Mouse (Mus musculus) forebrain, embryonic 13.5 days (tissue): Measurements from ENCODE around the gene Trappc2l. TPM values are rescaled to one million over a fixed set of nuclear protein-coding genes. Genes with fewer than 3 reads are reported as not detected.

Source experiments
- ATAC-seq: fragments of 200-750 bp; cut with Nextera tagmentation; 2 replicates; pipeline ENCODE4 v1.8.0; 2017
- H3K27ac ChIP-seq: fragments of 300-500 bp; sonication (generic); 2 replicates; pipeline ENCODE4 v1.5.1; 2015; ENCODE audit warnings: inconsistent platforms, mild to moderate bottlenecking, moderate library complexity
- H3K27me3 ChIP-seq: fragments of 300-500 bp; sonication (generic); 2 replicates; pipeline ENCODE4 v1.6.1; 2015; ENCODE audit warnings: mild to moderate bottlenecking, inconsistent platforms
- H3K36me3 ChIP-seq: fragments of 300-500 bp; sonication (generic); 2 replicates; pipeline ENCODE4 v1.6.1; 2015; ENCODE audit warnings: mild to moderate bottlenecking, inconsistent platforms; ENCODE audit not compliant: poor library complexity, severe bottlenecking
- H3K4me1 ChIP-seq: fragments of 300-500 bp; sonication (generic); 2 replicates; pipeline ENCODE4 v1.6.1; 2015; ENCODE audit warnings: inconsistent platforms
- H3K4me2 ChIP-seq: fragments of 300-500 bp; sonication (generic); 2 replicates; pipeline ENCODE4 v1.6.1; 2015; ENCODE audit warnings: inconsistent platforms, mild to moderate bottlenecking, moderate library complexity
- H3K4me3 ChIP-seq: fragments of 300-500 bp; sonication (generic); 2 replicates; pipeline ENCODE4 v1.5.1; 2015; ENCODE audit warnings: mild to moderate bottlenecking, inconsistent platforms
- H3K9ac ChIP-seq: fragments of 300-500 bp; sonication (generic); 2 replicates; pipeline ENCODE4 v1.6.1; 2015; ENCODE audit warnings: mild to moderate bottlenecking, inconsistent platforms
- H3K9me3 ChIP-seq: fragments of 300-500 bp; sonication (generic); replicated peaks from 2 replicates; pipeline ENCODE4 v1.6.1; 2016; ENCODE audit warnings: inconsistent platforms
- WGBS: fragments of 180-500 bp; shearing (Covaris S2); methylation state at CpG from one replicate; pipeline ENCODE4 v1.1.7; 2015; 5-methylcytosine and 5-hydroxymethylcytosine counted together
- polyA plus RNA-seq: library from polyadenylated mRNA; unstranded; fragments of >200 nt; fragmentation: Nextera tagmentation; extraction: Ambion mirVana; gene quantifications from 2 replicates; pipeline ENCODE4 v1.2.1, GENCODE M21; 2015

Gene Trappc2l
- polyA plus RNA-seq, 1 experiment from 2014 or later, result 69.3 TPM

DNA sequence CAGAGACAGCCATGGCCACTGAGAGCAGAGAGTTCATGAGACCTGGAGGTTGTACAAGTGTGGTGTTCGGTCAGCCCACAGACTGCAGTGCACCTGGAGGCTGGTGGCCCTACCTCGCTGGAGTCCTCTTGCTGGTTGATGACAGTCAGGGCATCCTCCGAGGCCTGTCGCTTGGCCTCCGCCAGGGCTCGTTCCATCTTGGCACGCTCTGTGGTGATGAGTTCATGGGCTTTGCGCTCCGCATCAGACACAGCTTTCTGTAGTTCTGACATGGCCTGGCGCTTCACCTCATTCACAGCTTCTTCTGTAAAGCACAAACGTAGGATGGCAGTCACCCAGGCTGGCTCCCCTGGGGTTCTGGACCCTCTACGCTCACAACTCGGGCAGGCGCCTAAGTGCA, 21.8 kb downstream of the Trappc2l start:
- no peak overlapping the region for H3K27ac ChIP-seq
- no peak overlapping the region for H3K9ac ChIP-seq
- peaks cover 14% of the 10 kb centered on the region; the same call in 1 of the 2 replicates for H3K27me3 ChIP-seq
- H3K4me1 ChIP-seq, result peaks cover 12% of the 10 kb centered on the region; the same call in 1 of the 2 replicates
- no peak for ATAC-seq
- no peak overlapping the region for H3K4me2 ChIP-seq
- no peaks in the 10 kb centered on the region for H3K9me3 ChIP-seq
- 91% methylated on average over 14 of the region's 14 CpGs for WGBS
- no peak overlapping the region for H3K4me3 ChIP-seq
- peaks cover 77% of the 10 kb centered on the region for H3K36me3 ChIP-seq

DNA sequence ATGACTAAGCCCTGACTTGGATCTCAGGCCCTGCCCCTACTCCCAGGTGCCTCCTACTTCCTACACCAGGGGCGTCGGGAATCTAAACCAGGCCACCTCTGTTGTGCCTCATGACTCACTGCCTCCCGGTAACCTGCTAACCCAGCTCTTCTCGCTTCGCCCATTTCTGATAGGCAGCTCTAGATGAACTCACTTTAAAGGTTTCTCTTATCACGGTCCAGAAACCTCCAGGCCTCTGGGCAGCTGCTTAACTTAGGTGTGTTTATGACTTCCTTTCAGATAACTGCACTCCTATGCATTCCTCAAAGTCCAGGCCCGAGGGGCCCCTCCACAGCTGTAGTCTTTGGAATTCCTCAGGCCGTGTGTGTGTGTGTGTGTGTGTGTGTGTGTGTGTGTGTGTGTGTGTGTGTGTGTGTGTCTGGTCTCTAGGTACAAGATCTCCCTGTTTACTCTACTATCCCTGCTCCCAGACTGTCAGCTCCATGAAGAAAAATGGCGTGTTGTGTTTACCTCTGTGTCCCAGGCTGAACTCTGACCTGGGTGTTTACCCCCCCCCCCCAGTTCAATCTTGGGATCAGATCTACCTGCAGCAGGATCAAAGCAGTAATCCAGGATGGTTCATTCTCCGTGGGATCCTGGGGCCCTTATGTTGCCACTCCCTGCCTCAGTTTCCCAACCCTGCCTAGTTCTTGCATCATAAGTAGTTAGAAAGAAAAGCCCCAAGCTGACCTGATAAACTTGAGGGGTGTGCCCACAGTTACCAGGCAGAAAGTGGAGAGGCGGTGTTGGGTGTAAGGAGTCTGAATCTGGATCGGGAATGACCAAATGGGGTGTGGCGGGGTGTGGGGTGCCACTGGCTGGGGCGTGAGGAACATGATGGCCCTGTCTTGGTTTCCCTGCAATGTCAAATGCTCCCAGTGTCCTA, 24.7 kb downstream of the Trappc2l start:
- Histone ChIP-seq H3K9ac (no peak overlapping the region), H3K27me3 (no peaks in the 10 kb centered on the region; the same call in 1 of the 2 replicates), H3K4me2 (no peak overlapping the region), H3K4me3 (no peak overlapping the region), H3K9me3 (no peaks in the 10 kb centered on the region), H3K4me1 (peaks cover 30% of the 10 kb centered on the region), H3K36me3 (peaks cover 78% of the 10 kb centered on the region), H3K27ac (no peak overlapping the region)
- 82% methylated on average over 14 of the region's 14 CpGs for WGBS
- ATAC-seq, result no peak

DNA sequence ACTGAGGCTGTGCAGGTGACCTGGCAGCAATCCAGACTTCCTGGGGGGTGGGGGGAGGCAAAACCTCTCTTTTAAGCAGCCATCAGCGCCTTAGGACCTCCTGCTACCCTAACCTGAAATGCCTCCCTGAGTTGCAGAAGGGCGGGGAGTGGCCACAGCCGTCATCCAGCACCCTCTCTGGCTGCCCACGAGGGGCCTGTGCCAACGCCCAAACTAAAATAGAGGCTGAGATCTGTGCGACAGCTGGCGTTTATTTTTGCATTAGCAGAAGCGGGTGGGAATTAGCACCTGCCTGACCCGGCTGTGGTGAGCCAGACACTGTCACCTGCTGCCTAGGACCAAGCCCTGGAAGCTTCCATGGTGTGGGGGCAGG, 25.3 kb downstream of the Trappc2l start:
- Histone ChIP-seq H3K9ac (no peak overlapping the region), H3K4me3 (no peak overlapping the region), H3K27me3 (no peaks in the 10 kb centered on the region; the same call in 1 of the 2 replicates), H3K27ac (no peak overlapping the region), H3K9me3 (no peaks in the 10 kb centered on the region), H3K36me3 (peaks cover 79% of the 10 kb centered on the region), H3K4me1 (peaks cover 31% of the 10 kb centered on the region), H3K4me2 (no peak overlapping the region)
- WGBS, result 65% methylated on average over 9 of the region's 9 CpGs
- ATAC-seq, result no peak

DNA sequence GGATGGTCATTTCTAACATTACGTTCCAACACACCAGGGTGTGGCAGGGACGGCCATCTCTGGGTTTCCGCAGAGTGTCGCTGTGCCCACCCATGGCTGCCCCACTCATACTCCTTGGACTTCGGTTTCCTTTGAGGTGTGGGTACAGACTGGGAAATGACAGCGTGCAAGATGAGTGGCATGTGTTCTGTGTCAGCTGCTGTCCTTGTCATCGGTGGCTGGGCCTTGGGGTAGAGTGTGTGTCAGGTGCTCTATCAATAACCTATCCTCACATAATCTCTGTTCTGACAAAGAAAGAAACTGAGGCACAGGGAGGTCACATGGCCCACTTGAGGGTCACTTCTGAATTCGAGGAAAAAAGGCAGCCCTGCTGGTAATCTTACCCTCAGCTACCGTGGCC, 25.8 kb downstream of the Trappc2l start:
- H3K27me3 ChIP-seq, result no peaks in the 10 kb centered on the region; the same call in 1 of the 2 replicates
- no peak overlapping the region for H3K9ac ChIP-seq
- H3K9me3 ChIP-seq, result no peaks in the 10 kb centered on the region
- H3K27ac ChIP-seq, result no peak overlapping the region
- WGBS, result 89% methylated on average over 9 of the region's 9 CpGs
- H3K4me3 ChIP-seq, result no peak overlapping the region
- H3K4me1 ChIP-seq, result peaks cover 31% of the 10 kb centered on the region
- peaks cover 76% of the 10 kb centered on the region for H3K36me3 ChIP-seq
- H3K4me2 ChIP-seq, result no peak overlapping the region
- no peak for ATAC-seq

DNA sequence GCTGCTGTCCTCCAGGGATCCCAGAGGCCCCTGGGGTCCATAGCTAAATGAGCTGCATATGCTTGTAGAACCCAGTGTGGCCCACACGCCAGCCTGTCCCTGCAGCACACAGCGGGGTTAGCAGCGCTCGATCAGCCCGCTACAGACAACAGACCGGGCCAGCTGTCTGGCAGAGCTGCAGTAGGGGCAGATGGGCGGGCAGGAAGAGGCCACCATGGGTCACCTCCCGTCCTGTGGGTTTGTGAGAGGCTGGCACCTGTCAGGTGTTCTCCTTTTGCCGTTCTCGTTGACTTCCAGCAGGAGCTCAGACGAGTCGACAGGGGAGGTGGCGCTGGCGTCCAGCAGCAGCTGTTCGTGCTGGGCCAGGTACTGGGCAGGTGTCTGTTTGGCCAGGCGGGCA, 27.2 kb downstream of the Trappc2l start:
- ATAC-seq, result no peak
- Histone ChIP-seq H3K27me3 (no peaks in the 10 kb centered on the region; the same call in 1 of the 2 replicates), H3K27ac (0 out of 2 replicates have a peak overlapping the region, but pooled peaks have one; percentile 66), H3K4me1 (peaks cover 31% of the 10 kb centered on the region), H3K9me3 (no peaks in the 10 kb centered on the region), H3K4me3 (no peak overlapping the region), H3K36me3 (peaks cover 72% of the 10 kb centered on the region), H3K4me2 (no peak overlapping the region), H3K9ac (no peak overlapping the region)
- 83% methylated on average over 16 of the region's 16 CpGs for WGBS

DNA sequence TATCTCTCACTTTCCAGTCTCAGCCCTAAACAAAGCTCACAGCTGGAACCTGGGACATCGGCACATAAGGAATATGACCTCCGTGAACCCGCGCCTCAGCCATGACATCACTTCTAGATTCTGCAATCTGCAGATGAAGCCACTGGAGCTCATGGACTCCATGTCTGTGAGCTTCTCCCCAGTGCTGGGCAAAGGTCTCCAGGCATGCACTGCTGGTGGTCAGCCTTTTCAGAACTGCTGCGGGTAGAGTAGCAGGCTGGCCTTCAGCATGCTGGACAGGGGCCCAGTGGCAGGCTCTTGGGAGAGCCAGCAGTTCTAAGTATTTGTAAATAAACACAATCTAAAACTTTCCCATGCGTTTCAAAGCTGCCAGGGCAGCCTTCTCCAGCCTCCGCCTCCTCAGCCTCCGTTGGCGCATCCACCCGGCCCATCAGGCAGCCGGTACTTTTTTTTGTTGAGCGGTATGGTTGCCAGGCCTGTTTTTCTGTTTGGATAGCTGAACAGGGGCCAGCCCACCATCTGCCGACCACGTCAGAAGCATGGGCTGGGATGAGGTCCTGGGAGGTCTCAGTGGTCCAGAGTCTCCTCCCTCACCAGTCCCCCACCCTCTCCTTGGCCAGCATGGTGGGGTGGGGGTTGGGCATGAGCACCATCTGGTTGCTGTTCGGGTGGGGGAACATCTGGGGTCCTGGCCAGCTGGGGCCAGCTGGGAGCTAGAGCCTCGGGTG, 28.2 kb downstream of the Trappc2l start:
- Histone ChIP-seq H3K4me1 (peaks cover 31% of the 10 kb centered on the region), H3K9me3 (no peaks in the 10 kb centered on the region), H3K27ac (peak overlapping the region; percentile 66), H3K9ac (no peak overlapping the region), H3K4me2 (no peak overlapping the region), H3K36me3 (peaks cover 65% of the 10 kb centered on the region), H3K27me3 (no peaks in the 10 kb centered on the region; the same call in 1 of the 2 replicates), H3K4me3 (no peak overlapping the region)
- peak; percentile 54; the same call in 1 of the 2 replicates for ATAC-seq
- 47% methylated on average over 16 of the region's 16 CpGs for WGBS

DNA sequence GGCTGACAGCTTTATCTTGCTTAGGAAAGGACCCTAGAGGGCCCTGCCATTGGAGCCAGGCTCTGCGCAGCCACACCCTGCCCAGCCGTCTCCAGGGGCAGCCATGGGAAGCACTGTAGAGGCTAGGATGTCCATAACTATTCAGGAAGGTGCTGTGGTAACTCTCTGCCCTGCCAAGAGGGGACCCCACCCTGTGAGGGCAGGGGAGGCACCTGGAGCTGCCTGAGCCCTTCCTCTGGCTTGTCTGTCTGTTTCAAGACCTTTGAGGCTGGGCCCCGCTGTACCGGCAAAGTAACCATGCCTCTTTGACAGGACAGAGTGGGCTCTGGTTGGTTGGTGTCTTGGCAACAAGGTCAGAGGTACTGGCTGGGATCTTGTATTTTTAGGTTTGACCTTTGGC, 29.4 kb downstream of the Trappc2l start:
- peaks cover 62% of the 10 kb centered on the region for H3K36me3 ChIP-seq
- WGBS, result 90% methylated on average over 4 of the region's 4 CpGs
- H3K27ac ChIP-seq, result peak overlapping the region; percentile 22; the same call in 1 of the 2 replicates
- H3K4me2 ChIP-seq, result no peak overlapping the region
- no peak overlapping the region for H3K4me3 ChIP-seq
- no peak for ATAC-seq
- no peak overlapping the region for H3K9ac ChIP-seq
- H3K4me1 ChIP-seq, result peaks cover 31% of the 10 kb centered on the region
- H3K27me3 ChIP-seq, result no peaks in the 10 kb centered on the region; the same call in none of the 2 replicates
- no peaks in the 10 kb centered on the region for H3K9me3 ChIP-seq

DNA sequence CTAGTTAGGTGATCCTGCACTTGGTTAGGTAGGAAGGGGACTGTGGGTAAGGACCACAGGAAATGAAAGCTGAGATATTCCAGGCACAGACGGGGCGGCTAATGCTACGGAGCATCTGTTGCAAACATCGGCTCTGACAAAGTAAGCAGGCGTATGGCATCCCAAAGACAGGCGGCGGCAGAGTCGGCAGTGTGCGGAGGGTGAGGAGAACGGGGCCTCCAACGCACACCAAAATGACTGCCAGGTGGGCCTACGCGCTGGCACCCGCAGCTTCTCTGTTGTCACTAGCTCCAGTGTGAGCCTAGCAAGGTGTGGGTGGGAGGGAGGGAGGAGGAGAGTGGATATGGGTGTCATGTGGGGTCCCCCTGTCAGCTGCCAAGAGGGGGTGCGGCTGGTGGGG, 30.0 kb downstream of the Trappc2l start:
- Histone ChIP-seq H3K4me2 (no peak overlapping the region), H3K36me3 (peaks cover 62% of the 10 kb centered on the region), H3K4me1 (peaks cover 31% of the 10 kb centered on the region), H3K27ac (peak overlapping the region; percentile 22; the same call in 1 of the 2 replicates), H3K4me3 (no peak overlapping the region), H3K27me3 (no peaks in the 10 kb centered on the region; the same call in none of the 2 replicates), H3K9ac (no peak overlapping the region), H3K9me3 (no peaks in the 10 kb centered on the region)
- peak; percentile 40; the same call in 1 of the 2 replicates for ATAC-seq
- 87% methylated on average over 15 of the region's 15 CpGs for WGBS

DNA sequence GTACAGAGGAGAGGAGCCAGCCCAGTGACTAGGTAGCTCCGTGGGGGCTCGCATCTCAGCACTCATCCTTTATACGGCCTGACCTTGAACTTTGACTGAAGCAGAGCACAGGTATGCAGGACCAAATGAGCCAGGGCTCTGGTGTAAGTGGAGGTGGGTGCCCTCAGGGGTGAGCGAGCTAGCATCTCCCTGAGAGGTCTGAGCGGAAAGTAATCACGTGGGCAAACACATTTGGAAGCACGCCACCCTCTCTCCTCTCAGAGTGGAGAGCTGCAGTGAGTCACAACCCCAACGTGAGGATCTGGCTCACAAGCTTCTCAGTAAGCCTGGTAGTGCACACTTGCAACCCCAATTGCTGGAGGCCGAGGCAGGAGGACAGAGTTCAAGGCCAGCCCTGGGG, 30.6 kb downstream of the Trappc2l start:
- no peak for ATAC-seq
- H3K9me3 ChIP-seq, result no peaks in the 10 kb centered on the region
- H3K36me3 ChIP-seq, result peaks cover 62% of the 10 kb centered on the region
- H3K9ac ChIP-seq, result no peak overlapping the region
- WGBS, result 70% methylated on average over 9 of the region's 9 CpGs
- no peak overlapping the region for H3K4me2 ChIP-seq
- H3K27me3 ChIP-seq, result no peaks in the 10 kb centered on the region; the same call in none of the 2 replicates
- no peak overlapping the region for H3K27ac ChIP-seq
- H3K4me1 ChIP-seq, result peaks cover 27% of the 10 kb centered on the region
- H3K4me3 ChIP-seq, result no peak overlapping the region

DNA sequence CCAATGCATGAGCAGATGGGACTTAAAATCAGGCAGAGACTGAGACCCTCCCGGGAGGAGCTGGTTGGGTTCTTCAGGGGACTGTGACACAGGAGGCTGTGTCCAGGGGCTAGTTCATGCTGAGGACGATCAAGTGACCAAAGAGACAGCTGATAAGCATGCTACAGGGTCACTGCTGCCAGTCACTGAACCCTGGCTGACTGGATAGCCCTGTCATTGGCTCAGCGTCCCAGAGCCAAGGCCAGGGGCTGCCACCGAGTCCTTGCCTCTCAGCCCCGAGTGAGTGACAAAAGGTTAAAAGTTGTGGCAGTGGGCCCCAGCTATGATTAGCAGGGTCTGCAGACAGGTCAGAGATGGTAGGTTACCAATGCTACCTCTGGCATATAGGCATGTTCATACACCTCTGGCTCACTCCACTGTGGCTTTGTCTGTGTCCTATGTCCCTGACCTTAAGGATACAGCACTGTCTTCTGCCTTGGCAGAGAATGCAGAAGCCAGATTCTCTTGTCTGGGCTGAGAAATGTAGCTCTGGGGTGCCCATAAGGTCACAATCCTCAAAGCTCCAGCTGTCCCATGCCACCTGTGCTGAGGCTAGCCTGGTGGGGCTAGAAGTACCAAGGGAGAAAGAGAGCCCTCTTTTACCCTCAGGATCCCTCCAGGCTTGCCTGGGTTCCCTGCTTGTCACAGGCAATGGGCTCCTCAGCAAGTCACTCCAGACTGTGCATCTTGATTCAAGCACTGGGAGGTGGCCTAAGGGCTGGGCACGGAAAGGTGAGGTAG, 32.9 kb downstream of the Trappc2l start:
- H3K9me3 ChIP-seq, result no peaks in the 10 kb centered on the region
- peaks cover 14% of the 10 kb centered on the region for H3K4me1 ChIP-seq
- no peak overlapping the region for H3K4me3 ChIP-seq
- peaks cover 63% of the 10 kb centered on the region for H3K36me3 ChIP-seq
- no peak overlapping the region for H3K4me2 ChIP-seq
- no peak for ATAC-seq
- no peak overlapping the region for H3K27ac ChIP-seq
- peaks cover 10% of the 10 kb centered on the region for H3K27me3 ChIP-seq
- H3K9ac ChIP-seq, result no peak overlapping the region
- WGBS, result 77% methylated on average over 6 of the region's 6 CpGs

DNA sequence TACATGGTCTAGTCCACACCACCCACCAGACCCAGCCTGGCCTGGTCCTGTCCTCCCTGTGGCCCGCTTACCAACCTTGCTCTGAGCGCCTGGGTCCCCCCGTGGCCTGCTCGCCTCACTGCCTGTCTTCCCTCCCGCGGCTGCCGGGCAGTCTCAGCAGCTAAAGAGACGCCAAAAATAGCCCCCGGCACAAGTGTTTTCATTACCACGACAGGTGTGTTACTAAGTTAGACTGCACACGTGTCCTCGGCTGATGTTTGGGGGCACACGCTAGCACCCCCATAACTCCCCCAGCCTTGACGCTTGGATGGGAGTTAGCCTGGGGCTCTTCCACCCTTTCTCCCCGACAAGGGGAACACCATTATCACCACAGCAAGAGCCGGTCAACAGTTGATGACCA, 34.9 kb downstream of the Trappc2l start:
- H3K27ac ChIP-seq, result no peak overlapping the region
- H3K9ac ChIP-seq, result no peak overlapping the region
- H3K9me3 ChIP-seq, result no peaks in the 10 kb centered on the region
- H3K4me3 ChIP-seq, result no peak overlapping the region
- 88% methylated on average over 16 of the region's 16 CpGs for WGBS
- H3K4me2 ChIP-seq, result no peak overlapping the region
- H3K27me3 ChIP-seq, result peaks cover 10% of the 10 kb centered on the region
- H3K4me1 ChIP-seq, result peaks cover 7% of the 10 kb centered on the region
- peaks cover 65% of the 10 kb centered on the region for H3K36me3 ChIP-seq
- ATAC-seq, result no peak
